Mouse (Mus musculus) neural tube, embryonic 15.5 days (tissue): Measurements from ENCODE around the gene Gpr158. TPM values are rescaled to one million over a fixed set of nuclear protein-coding genes. Genes with fewer than 3 reads are reported as not detected.

ENCODE experiments used
- ATAC-seq: fragments of 200-750 bp; cut with Nextera tagmentation; 2 replicates; pipeline ENCODE4 v1.8.0; 2017; ENCODE audit warnings: mild to moderate bottlenecking, moderate TSS enrichment, moderate library complexity; ENCODE audit not compliant: low FRiP score
- H3K27ac ChIP-seq: fragments of 300-500 bp; sonication (generic); replicated peaks from 2 replicates; pipeline ENCODE4 v1.5.1; 2015; ENCODE audit warnings: mild to moderate bottlenecking, inconsistent platforms
- H3K27me3 ChIP-seq: fragments of 300-500 bp; sonication (generic); replicated peaks from 2 replicates; pipeline ENCODE4 v1.6.1; 2015; ENCODE audit warnings: inconsistent platforms
- H3K36me3 ChIP-seq: fragments of 300-500 bp; sonication (generic); 2 replicates; pipeline ENCODE4 v1.6.1; 2015; ENCODE audit warnings: inconsistent platforms
- H3K4me1 ChIP-seq: fragments of 300-500 bp; sonication (generic); 2 replicates; pipeline ENCODE4 v1.6.1; 2015; ENCODE audit warnings: inconsistent platforms
- H3K4me2 ChIP-seq: fragments of 300-500 bp; sonication (generic); 2 replicates; pipeline ENCODE4 v1.6.1; 2015; ENCODE audit warnings: inconsistent platforms, mild to moderate bottlenecking, moderate library complexity
- H3K4me3 ChIP-seq: fragments of 300-500 bp; sonication (generic); replicated peaks from 2 replicates; pipeline ENCODE4 v1.5.1; 2015; ENCODE audit warnings: mild to moderate bottlenecking, inconsistent platforms
- H3K9ac ChIP-seq: fragments of 300-500 bp; sonication (generic); replicated peaks from 2 replicates; pipeline ENCODE4 v1.6.1; 2015; ENCODE audit warnings: mild to moderate bottlenecking, inconsistent platforms
- H3K9me3 ChIP-seq: fragments of 300-500 bp; sonication (generic); replicated peaks from 2 replicates; pipeline ENCODE4 v1.6.1; 2016; ENCODE audit warnings: inconsistent platforms
- WGBS: fragments of 180-500 bp; shearing (Covaris S2); methylation state at CpG from one replicate; pipeline ENCODE4 v1.1.7; 2015; ENCODE audit warnings: mixed read lengths; 5-methylcytosine and 5-hydroxymethylcytosine counted together
- polyA plus RNA-seq: library from polyadenylated mRNA; unstranded; fragments of >200 nt; fragmentation: Nextera tagmentation; extraction: Ambion mirVana; gene quantifications from 2 replicates; pipeline ENCODE4 v1.2.1, GENCODE M21; 2015

The Gpr158 gene
- polyA plus RNA-seq, 1 experiment from 2014 or later: 4.8 TPM

GRCm38 (mm10) chr2:21665721-21666120 lies 298.4 kb downstream of the Gpr158 start:
- Histone ChIP-seq H3K9me3 (no peaks in the 10 kb centered on the region), H3K4me1 (no peaks in the 10 kb centered on the region), H3K27me3 (no peaks in the 10 kb centered on the region), H3K9ac (no peak overlapping the region), H3K4me2 (no peak overlapping the region), H3K27ac (no peak overlapping the region), H3K36me3 (no peaks in the 10 kb centered on the region), H3K4me3 (no peak overlapping the region)
- no peak for ATAC-seq
- 51% methylated on average over 4 of the region's 4 CpGs for WGBS

DNA sequence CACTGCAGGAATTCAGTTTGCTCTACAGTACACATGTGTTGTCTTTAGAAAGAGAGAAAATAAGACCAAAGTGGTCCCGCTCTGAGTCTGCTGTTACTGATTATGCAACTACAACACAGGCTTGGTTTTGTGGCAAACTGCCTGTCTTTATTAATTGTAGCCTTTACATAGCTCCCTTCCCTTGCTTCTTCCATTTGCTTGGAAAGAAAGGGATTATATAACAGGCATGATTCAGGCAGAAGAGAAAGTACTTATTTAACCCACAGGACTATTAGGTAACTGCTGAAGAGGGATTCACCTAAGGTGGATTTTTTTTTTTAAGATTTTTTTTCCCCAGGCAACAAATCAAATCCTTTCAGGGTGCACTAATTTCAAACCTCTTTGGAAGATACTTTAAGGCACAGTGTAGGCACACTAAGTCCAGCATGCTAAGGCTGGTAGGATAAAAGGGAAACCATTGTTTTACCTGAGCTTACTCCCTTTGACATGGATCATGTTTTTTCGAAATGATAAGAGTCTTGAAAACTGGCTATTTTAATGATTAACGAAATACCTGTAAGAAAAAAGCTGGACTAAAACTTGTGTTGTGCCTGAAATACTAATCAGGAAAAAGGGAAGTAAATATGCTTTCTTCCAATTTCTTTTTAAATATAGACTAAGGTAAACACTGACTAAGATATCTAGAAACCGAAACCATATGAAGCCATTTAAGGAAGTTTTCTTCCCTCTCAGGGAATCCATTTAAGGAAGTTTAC lies 308.9 kb downstream of the Gpr158 start:
- Histone ChIP-seq H3K9me3 (no peaks in the 10 kb centered on the region), H3K4me1 (no peaks in the 10 kb centered on the region), H3K9ac (no peak overlapping the region), H3K4me2 (no peak overlapping the region), H3K27ac (no peak overlapping the region), H3K4me3 (no peak overlapping the region), H3K27me3 (no peaks in the 10 kb centered on the region), H3K36me3 (no peaks in the 10 kb centered on the region)
- no peak for ATAC-seq
- 90% methylated on average over 4 of the region's 4 CpGs for WGBS

GRCm38 (mm10) chr2:21676839-21677123 lies 309.4 kb downstream of the Gpr158 start:
- Histone ChIP-seq H3K4me2 (no peak overlapping the region), H3K27ac (no peak overlapping the region), H3K4me3 (no peak overlapping the region), H3K4me1 (no peaks in the 10 kb centered on the region), H3K27me3 (no peaks in the 10 kb centered on the region), H3K36me3 (no peaks in the 10 kb centered on the region), H3K9ac (no peak overlapping the region), H3K9me3 (no peaks in the 10 kb centered on the region)
- WGBS: 43% methylated on average over 2 of the region's 2 CpGs
- ATAC-seq: no peak

DNA sequence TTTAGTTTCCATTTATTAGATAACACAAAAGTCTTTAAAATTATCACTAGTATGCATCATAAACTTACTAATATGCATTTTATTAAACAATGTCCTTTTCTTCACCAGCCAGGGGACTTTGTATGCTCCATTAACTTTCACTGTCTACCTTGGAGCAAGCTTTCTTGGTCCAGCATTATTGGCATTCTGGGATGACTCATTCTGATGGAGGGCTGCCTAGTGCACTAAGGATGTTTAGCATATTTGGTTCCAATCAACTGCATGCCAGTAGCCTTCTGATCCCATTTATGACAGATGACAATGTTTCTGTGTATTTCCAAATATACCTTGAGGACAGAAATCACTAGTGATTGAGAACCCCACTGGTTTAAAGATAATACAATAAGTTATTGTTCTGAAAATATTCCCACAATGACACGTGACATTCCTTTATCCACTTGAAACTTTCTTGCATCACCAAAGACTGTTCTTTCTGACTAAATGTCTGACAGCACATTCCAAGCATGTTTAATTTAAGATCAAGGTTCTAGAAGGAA lies 313.5 kb downstream of the Gpr158 start:
- ATAC-seq: no peak
- Histone ChIP-seq H3K4me2 (no peak overlapping the region), H3K4me1 (no peaks in the 10 kb centered on the region), H3K27me3 (no peaks in the 10 kb centered on the region), H3K36me3 (no peaks in the 10 kb centered on the region), H3K4me3 (no peak overlapping the region), H3K9me3 (no peaks in the 10 kb centered on the region), H3K9ac (no peak overlapping the region), H3K27ac (no peak overlapping the region)
- 75% methylated on average over 1 of the region's 1 CpGs for WGBS

DNA sequence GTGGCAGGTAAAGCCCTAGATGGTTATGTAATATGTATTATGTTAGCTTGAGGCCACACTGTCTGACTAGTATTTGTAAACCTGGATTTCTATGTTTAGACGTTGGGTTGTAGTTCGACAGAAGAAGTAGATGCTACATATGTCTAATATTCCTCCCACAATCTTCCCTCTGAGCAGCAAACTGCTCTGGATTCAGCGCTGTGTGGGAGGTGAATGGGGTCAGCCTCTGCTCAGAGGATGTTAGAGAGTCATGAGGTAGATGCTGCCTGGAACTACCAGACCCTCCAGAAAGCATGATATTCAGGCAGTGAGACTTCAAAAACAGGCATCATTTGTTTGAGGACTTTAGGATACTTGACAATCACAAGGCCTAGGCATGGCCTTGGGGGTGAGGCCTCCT lies 317.4 kb downstream of the Gpr158 start:
- Histone ChIP-seq H3K4me1 (no peaks in the 10 kb centered on the region), H3K9ac (no peak overlapping the region), H3K4me3 (no peak overlapping the region), H3K4me2 (no peak overlapping the region), H3K27ac (no peak overlapping the region), H3K36me3 (no peaks in the 10 kb centered on the region), H3K27me3 (no peaks in the 10 kb centered on the region), H3K9me3 (no peaks in the 10 kb centered on the region)
- WGBS: 87% methylated on average over 3 of the region's 3 CpGs
- no peak for ATAC-seq

DNA sequence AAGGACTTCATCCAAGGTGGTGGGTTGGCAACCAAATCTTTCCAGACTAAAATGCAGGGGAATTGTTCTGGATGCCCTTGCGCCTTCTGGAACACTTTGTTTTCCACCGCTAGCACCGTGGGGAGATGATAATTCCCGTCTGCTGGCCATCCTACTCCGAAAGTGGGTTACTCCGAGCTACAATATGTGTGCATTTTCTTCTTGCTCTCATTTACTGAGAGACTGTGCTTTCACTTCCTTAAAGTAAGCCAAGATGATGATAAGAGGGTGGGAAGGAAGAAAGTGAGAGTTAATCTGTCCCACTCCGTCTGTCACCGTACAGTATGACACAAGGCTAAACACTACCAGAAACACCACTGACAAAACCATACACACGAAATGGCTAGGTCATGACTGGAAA lies 325.8 kb downstream of the Gpr158 start:
- H3K27ac ChIP-seq: no peak overlapping the region
- H3K9me3 ChIP-seq: no peaks in the 10 kb centered on the region
- H3K4me1 ChIP-seq: no peaks in the 10 kb centered on the region
- no peak overlapping the region for H3K9ac ChIP-seq
- H3K27me3 ChIP-seq: no peaks in the 10 kb centered on the region
- no peak for ATAC-seq
- no peaks in the 10 kb centered on the region for H3K36me3 ChIP-seq
- no peak overlapping the region for H3K4me3 ChIP-seq
- WGBS: 91% methylated on average over 9 of the region's 9 CpGs
- no peak overlapping the region for H3K4me2 ChIP-seq

- no peaks in the 10 kb centered on the region for H3K9me3 ChIP-seq
- no peak for ATAC-seq
- 67% methylated on average over 5 of the region's 5 CpGs for WGBS
Observed at GRCm38 (mm10) chr2:21693807-21694594, 326.7 kb downstream of the Gpr158 start.

GRCm38 (mm10) chr2:21728075-21728474 lies 360.7 kb downstream of the Gpr158 start:
- Histone ChIP-seq H3K4me3 (no peak overlapping the region), H3K27ac (no peak overlapping the region), H3K36me3 (no peaks in the 10 kb centered on the region), H3K4me2 (no peak overlapping the region), H3K9ac (no peak overlapping the region), H3K4me1 (no peaks in the 10 kb centered on the region), H3K27me3 (no peaks in the 10 kb centered on the region), H3K9me3 (no peaks in the 10 kb centered on the region)
- WGBS: 90% methylated on average over 4 of the region's 4 CpGs
- ATAC-seq: no peak

More at GRCm38 (mm10) chr2:21693807-21694594, 326.7 kb downstream of the Gpr158 start:
- Histone ChIP-seq H3K27ac (no peak overlapping the region), H3K4me3 (no peak overlapping the region), H3K4me1 (no peaks in the 10 kb centered on the region), H3K27me3 (no peaks in the 10 kb centered on the region), H3K36me3 (no peaks in the 10 kb centered on the region), H3K4me2 (no peak overlapping the region), H3K9ac (no peak overlapping the region)

- Histone ChIP-seq H3K36me3 (no peaks in the 10 kb centered on the region), H3K9me3 (no peaks in the 10 kb centered on the region), H3K4me2 (no peak overlapping the region), H3K9ac (no peak overlapping the region), H3K27me3 (no peaks in the 10 kb centered on the region), H3K4me3 (no peak overlapping the region), H3K4me1 (no peaks in the 10 kb centered on the region), H3K27ac (no peak overlapping the region)
- WGBS: 92% methylated on average over 2 of the region's 2 CpGs
- no peak for ATAC-seq
Observed at GRCm38 (mm10) chr2:21783721-21784120, 416.4 kb downstream of the Gpr158 start.

GRCm38 (mm10) chr2:21793156-21793555 lies 425.8 kb downstream of the Gpr158 start:
- Histone ChIP-seq H3K27me3 (no peaks in the 10 kb centered on the region), H3K9ac (no peak overlapping the region), H3K4me1 (no peaks in the 10 kb centered on the region), H3K4me2 (no peak overlapping the region), H3K27ac (no peak overlapping the region), H3K4me3 (no peak overlapping the region), H3K36me3 (no peaks in the 10 kb centered on the region), H3K9me3 (no peaks in the 10 kb centered on the region)
- no peak for ATAC-seq
- 83% methylated on average over 2 of the region's 2 CpGs for WGBS

DNA sequence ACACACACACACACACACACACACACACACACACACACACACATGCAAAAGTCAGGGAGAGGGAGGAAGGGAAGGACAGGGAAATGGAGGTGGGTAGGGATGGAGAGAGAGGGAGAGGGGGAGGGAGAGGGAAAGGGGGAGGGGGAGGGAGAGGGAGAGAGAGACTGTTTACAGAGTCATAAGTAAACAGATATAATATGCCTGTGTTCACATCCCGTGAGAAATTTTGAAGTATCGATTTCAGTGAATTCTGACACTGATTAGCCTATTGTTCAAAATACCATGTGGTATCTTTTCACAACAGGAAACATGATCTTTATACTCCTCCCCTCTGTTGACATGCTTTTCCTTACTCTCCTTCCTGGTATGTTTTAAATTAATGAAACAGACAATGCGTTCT lies 432.3 kb downstream of the Gpr158 start:
- no peaks in the 10 kb centered on the region for H3K27me3 ChIP-seq
- H3K36me3 ChIP-seq: no peaks in the 10 kb centered on the region
- no peak overlapping the region for H3K27ac ChIP-seq
- no peak overlapping the region for H3K9ac ChIP-seq
- H3K9me3 ChIP-seq: no peaks in the 10 kb centered on the region
- H3K4me2 ChIP-seq: no peak overlapping the region
- ATAC-seq: no peak
- H3K4me1 ChIP-seq: no peaks in the 10 kb centered on the region
- 73% methylated on average over 3 of the region's 3 CpGs for WGBS
- no peak overlapping the region for H3K4me3 ChIP-seq

- no peak overlapping the region for H3K4me3 ChIP-seq
- H3K27ac ChIP-seq: no peak overlapping the region
- no peak overlapping the region for H3K4me2 ChIP-seq
- H3K27me3 ChIP-seq: no peaks in the 10 kb centered on the region
- no peaks in the 10 kb centered on the region for H3K9me3 ChIP-seq
- no peaks in the 10 kb centered on the region for H3K4me1 ChIP-seq
- H3K36me3 ChIP-seq: no peaks in the 10 kb centered on the region
- no peak for ATAC-seq
- no peak overlapping the region for H3K9ac ChIP-seq
Observed at GRCm38 (mm10) chr2:21800045-21800444, 432.7 kb downstream of the Gpr158 start.
